Mouse (Mus musculus): ENCODE results near the gene Tubb5. TPM values are rescaled to one million over a fixed set of nuclear protein-coding genes. Genes with fewer than 3 reads are reported as not detected.
A peak's percentile ranks its signal among the peaks of the same experiment; 100 is the strongest.

Tubb5 gene
- 1,000 to 10,000 TPM; 2,525 to 2,580 TPM for total RNA-seq (2021)

DNA sequence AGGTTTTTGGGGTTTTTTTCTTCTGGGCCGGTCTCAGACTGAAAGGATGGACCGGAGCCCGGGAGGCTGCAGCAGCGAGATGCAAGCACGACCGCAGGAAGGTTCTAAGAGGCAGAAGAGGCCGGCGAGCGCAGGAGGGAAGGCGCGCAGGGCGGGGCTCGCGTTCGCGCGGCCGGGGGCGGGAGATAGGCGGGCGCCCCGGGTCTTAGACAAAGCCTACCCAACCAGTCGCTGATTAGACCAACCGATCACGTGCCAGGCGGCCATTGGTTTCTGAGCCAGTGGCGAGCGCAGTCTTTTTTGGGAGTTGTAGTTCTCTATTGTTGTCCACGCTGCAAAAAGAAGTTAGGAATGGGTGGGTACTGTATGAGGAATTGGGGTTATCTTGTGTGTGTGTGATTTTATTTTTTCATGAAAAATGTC, at the start of gene Tubb5:
Gene Tubb5 (minus strand): TSS at position 185 of the 423 bp plus-strand sequence.
- peak; percentile 98 for DNase-seq
- intact Hi-C loops (cut with DNase I) = no loop called here

DNA sequence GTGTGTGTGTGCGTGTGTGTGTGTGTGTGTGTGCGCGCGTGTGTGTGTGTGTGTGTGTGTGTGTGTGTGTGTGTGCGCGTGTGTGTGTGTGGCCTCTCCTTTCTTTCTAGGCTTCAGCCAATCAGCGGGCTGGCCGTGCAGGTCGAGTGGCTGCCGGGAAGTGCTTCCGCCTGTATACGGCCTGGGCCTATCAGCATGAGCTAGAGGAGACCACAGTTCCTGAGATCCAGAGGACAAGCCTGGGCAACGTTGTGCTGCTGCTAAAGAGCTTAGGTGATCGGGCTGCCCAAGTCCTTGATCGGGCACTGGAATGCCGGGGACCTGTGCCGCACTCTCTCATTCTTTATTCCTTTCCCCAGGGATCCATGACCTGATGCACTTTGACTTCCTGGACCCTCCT, 49.6 kb upstream of the Tubb5 start:
- no peak for DNase-seq
- intact Hi-C loops (cut with DNase I) = no loop called here

DNA sequence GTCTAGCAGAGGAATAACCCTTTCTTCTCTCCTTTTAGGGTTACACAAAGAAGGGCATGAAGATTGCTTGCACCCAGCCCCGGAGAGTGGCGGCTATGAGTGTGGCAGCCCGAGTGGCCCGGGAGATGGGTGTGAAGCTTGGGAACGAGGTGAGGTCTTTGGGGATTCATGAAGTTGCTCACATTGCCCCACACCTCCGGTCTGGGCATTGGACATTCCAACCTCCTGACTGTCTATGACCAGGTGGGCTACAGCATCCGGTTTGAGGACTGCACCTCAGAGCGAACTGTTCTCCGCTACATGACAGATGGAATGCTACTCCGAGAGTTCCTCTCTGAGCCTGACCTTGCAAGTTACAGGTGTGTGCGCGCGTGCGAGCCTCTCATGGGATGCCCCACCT, 45.7 kb upstream of the Tubb5 start:
- DNase-seq = no peak
- intact Hi-C loops (cut with DNase I) = no loop called here

DNA sequence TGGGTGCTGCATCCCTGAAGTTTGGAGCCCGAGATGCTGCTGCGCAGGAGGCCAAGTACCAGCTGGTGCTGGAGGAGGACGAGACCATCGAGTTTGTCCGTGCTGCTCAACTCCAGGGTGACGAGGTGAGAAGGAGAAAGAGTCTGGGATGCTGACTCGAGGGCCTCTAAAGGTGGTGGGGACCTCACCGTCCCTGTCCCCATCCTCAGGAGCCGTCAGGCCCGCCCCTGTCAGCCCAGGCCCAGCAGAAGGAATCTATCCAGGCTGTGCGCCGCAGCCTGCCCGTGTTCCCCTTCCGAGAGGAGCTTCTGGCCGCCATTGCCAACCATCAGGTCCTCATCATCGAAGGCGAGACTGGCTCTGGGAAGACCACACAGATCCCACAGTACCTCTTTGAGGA, 44.8 kb upstream of the Tubb5 start:
- intact Hi-C loops (cut with DNase I) = no loop called here

DNA sequence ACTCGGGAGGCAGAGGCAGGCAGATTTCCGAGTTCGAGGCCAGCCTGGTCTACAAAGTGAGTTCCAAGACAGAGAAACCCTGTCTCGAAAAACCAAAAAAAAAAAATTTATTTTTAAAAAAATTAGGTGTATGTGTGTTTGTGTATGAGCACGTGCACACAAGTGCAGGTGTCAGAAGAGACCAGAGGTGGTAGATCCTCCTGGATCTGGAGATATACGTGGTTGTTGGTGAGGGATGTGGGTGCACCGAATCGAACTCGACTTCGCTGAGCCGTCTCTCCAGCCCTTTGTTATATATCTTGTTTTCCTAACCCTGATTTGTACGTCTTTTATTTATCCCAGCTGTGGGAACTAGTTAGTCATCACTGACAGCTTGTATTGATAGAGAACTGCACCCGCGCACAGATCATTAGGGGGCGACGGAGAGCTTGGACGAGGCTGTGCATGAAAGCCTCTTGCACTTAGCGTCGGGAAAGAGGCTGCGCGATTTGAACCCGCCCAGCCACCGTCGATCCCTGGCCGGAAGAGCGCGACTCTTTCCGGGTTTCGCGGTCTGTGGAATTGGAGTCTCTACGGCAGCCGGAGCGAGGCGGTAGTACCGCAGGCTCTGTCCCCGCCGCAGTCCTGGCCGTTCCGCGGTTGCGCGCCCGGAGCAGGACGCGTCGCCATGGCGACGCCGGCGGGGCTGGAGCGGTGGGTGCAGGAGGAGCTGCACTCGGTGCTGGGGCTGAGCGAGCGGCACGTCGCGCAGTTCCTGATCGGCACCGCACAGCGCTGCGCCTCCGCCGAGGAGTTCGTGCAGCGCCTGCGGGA, 41.3 kb upstream of the Tubb5 start, which contains the start of gene Dhx16:
Gene Dhx16 (plus strand): TSS at position 575 of the 813 bp plus-strand sequence.
- intact Hi-C loops (cut with DNase I) = no loop called here
- peak; percentile 96 for DNase-seq

More for the DNA sequence above, 44.8 kb upstream of the Tubb5 start:
- no peak for DNase-seq

DNA sequence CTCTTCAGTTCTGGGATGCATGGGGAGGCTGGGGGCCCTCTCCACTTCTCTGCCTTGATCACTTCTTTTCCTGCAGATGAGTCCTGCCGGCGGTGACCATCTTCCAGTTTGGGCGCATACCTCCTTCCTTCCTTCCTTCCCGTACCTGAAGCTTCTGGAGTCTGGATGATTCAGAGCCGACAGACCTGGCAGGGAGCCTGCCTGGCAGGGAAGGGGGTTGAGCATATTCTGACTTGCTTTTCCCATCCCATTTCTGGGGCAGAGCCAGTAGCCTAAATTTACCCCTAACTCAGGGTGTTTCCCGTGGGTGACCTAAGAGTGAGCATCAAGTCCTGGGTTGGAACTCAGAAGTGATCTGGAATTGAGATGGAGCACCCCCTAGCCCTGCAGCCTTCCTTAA, 36.6 kb upstream of the Tubb5 start:
- intact Hi-C loops (cut with DNase I) = no loop called here
- DNase-seq = no peak

DNA sequence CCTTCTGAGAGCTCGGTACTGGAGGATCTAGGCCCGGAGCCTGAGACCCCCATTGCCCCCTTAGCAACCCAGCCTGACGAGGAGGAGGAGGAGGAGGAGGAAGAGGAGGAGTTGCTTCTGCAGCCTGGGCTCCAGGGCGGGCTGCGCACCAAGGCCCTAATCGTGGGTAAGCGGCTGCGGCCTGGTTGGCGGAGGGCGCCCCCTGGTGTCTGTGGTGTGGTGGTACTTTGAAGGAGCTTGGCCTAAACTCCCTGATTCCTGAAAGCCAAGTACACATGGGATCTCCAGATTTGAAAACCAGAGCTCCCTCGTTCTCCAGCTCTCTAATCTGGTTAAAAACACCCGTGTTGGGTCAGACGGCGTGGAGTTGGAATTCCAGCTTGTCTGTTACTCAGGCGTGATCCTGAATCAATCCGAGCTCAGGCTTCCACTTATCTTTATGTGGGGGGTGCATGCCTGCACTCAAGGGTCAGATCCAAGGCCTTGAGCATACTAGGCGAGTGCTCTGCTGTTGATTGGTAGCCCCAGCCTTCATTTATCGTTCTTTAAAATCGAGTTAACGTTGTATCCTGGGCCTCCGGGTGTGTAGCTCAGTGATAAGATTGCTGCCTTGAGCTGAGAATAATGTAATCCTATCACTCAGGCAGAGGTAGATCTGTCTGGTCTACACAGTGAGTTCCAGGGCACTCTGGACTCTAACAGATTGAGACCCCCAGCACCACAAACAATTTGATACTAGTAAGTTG, 35.8 kb upstream of the Tubb5 start:
- intact Hi-C loops (cut with DNase I) = loop anchor here (2.0 kb wide), 1 partner anchor 43 kb away; no protein-coding TSS in a partner anchor

DNA sequence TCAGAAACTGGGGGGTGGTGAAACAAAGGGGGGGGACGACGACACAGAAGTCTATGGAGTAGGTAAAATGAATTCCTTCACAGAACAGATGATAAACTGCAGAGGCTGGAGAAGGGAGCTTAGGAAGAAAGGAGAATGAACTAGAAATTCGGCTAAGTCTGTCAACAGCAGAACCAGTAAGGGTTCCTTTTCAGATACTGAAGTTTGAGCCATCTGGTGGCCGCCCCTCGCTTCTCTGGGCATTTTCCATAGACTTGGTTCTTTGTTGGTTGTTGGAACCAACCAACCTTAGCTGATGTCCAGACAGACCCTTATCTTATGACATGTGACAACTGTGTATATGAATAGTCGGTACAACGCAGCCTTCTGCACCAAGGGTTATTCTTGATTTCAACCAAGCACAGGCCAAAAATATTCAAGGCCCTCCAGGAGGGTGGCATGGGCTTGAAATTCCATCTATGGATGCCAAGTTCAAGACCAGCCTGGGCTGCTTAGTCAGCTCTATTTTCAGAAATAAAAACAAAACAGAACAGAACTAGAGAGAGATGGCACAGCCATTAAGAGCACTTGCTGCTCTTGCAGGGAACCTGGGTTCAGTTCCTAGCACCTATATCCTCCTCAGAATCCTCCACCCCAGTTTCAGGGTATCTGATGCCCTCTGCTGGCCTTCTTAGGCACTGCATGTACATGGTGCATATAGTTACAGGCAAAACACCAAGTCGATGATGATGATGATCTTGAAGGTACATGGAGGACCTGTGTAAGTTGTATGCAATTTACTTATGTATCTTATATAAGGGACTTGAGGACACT, 33.0 kb upstream of the Tubb5 start:
- intact Hi-C loops (cut with DNase I) = no loop called here
- peak; percentile 36 for DNase-seq

More for the DNA sequence above, 35.8 kb upstream of the Tubb5 start:
- DNase-seq = peak; percentile 89

DNA sequence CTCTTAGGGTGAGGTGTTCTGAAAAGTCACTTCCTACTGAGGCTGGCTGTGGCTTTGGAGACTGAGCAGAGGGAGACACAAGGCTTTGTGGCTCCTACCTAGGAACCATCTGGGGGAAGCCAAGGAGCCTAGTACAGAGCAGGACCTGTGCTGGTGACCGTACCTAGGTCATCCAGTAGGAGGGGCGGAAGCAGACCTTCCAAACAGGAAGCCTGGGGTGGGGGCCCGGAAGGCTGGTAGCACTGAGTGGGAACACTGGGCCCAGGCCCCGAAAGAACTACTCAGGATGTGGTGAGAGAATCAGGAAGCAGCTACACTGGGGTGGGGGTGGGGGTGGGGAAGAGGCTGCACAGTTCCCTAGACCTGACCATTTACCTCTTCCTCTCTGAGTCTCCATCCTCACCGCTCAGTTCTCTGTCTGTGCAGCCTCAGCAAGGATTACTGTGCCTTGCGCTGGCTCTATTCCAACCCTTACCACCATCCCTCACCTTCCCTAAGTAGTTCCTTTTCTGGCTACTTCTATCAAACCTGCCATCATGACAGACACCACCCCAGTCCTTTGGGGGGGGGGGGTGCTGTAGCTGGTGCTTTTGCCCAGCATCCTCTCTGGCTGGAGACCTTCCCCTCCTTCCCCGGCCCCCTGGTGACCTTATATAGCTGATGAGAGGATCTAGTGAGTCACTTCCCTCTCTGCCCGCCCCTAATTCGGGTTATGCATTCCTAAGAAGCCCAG, 32.2 kb upstream of the Tubb5 start:
- intact Hi-C loops (cut with DNase I) = no loop called here
- no peak for DNase-seq

DNA sequence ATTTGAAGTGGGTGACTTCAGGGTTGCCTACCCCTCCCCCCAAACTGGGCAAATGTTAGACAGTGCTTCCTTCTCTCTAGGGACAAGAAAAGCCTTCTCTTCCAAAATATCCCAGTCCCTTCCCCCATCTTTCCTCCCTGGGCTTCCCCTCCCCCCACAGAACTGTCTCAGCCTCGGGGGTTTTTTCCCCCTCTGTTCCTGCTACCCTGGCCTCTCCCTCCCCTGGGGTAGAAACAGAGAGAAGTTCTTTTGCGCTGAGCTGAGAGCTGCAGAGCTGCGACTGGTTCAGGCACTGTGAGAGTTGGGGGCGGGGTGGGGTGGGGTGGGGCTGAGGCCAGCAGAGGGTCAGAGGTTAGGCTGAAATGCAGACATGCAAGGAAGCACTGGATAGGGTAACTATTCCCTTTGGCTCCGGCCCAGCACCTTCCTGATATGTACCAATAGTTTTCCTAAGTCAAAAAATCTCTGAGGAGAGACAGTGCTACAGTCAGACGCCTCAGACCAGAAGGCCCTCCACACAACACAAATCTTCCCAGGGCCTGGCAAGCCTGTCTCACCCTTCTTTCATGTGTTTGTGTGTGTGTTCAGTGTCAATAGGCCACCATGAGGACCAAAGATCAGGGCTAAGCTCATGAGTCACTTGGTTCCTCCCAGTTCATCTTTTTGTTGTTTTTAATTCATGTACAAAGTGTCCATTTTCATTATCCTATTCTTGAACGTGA, 31.4 kb upstream of the Tubb5 start:
- intact Hi-C loops (cut with DNase I) = no loop called here
- DNase-seq = peak; percentile 26

DNA sequence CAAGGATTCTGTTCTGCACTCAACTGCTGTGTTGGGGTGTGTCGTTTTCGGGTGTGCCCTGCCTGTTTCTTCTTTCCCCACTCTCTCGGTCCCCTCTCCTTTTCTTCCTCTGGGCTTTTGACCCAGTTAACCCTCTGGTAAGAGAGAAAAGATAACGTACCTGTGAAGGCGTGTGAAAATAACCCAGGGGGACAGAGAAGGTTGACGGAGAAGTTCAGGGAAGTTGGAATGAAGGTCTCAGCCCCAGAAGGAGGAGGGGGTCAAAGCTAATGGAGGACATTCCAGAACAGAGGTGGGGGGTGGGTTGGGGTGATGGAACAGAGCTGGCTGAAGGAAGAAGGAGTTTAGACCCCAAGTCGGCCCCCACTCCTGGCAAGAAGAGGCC, 30.8 kb upstream of the Tubb5 start:
- intact Hi-C loops (cut with DNase I) = no loop called here
- DNase-seq = no peak

DNA sequence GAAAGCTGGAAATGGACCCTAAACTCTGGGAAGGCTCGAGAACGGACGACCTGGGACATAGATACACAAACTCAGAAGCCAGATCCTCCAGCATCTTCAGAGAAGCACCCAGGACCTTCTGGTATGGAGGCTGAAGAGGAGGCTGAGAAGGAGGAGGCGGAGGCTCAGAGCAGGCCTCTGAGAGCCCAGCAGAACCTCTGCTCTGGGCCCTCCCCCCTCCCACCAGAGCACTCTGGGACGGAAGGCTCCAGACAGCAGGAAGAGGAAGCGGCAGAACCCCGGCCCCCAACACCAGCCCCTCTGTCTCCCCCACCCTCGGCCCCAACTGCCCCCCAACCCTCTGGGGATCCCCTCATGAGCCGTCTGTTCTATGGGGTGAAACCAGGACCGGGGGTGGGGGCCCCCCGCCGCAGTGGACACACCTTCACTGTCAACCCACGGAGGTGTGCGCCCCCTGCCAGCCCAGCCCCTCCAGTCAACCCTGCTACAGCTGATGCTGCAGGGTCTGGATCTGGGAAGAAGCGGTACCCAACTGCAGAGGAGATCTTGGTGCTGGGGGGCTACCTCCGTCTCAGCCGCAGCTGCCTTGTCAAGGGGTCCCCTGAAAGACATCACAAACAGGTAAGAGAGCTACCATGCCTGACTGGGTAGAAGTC, 30.2 kb upstream of the Tubb5 start:
- peak; percentile 31 for DNase-seq
- intact Hi-C loops (cut with DNase I) = no loop called here

DNA sequence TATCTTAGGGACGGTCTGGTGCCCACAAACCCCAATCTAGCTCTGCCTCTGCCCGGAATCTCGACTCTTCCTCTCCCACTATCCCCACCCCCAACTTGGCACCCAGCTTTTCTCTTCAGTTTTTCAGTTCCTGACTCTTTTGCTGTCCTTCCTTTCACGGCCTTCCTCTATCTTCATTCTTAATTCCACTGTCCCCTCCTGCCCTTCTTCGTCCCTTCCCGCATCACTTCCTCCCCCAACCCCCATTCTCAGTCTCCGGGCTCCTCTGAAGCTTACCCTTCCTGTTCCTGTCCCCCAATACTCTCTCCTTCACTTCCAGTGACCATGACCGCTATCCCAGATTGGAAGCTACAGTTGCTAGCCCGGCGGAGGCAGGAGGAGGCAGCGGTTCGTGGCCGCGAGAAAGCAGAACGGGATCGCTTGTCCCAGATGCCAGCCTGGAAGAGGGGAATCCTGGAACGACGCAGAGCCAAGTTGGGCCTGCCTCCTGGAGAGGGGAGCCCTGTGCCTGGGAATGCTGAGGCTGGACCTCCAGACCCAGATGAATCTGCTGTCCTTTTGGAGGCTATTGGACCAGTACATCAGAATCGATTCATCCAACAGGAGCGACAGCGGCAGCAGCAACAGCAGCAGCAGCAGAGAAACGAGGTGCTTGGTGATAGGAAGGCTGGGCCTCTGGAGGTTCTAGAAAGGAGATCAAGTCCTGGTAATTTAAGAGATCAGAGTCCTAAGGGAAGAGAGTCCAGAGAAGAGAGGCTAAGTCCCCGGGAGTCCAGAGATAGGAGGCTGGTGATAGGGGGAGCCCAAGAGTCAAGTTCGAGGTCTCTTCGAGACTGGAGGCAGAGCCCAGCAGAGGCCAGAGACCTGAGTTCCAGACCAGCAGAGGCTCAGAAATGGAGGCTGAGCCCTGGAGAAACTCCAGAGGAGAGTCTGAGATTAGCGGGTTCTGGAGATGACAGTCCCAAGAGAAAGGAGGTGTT, 29.1 kb upstream of the Tubb5 start:
- intact Hi-C loops (cut with DNase I) = loop anchor here (2.0 kb wide), 1 partner anchor 32 kb away; no protein-coding TSS in a partner anchor
- no peak for DNase-seq

DNA sequence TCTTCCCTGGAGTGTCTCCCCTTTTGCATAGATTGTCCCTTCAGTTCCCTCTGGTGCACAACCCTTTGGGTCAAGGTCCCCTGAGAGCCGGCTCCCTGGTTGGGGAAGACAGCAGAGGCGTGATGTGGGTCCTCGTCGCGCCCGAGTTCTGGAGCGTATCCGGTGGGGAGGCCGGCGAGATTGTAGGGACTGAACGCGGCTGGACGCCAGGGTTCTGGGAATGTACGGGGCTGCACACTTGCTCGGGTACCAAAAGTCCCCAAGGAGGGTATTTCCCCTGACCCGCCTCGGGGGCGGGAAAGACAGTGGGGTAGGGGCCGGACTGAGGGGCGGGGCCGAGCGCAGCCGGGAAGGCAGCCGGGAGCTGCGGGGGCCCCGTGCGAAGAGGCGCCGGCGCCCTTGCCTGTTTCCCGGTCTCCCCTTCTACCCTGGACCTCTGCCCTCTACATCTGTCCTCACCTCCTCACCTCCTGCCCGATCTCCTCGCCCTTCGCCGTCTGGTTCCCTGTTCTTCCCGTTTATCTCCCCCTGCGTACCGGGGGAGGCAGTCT, 28.2 kb upstream of the Tubb5 start:
- DNase-seq = peak; percentile 76
- intact Hi-C loops (cut with DNase I) = loop anchor here (2.0 kb wide), 1 partner anchor 32 kb away; no protein-coding TSS in a partner anchor

DNA sequence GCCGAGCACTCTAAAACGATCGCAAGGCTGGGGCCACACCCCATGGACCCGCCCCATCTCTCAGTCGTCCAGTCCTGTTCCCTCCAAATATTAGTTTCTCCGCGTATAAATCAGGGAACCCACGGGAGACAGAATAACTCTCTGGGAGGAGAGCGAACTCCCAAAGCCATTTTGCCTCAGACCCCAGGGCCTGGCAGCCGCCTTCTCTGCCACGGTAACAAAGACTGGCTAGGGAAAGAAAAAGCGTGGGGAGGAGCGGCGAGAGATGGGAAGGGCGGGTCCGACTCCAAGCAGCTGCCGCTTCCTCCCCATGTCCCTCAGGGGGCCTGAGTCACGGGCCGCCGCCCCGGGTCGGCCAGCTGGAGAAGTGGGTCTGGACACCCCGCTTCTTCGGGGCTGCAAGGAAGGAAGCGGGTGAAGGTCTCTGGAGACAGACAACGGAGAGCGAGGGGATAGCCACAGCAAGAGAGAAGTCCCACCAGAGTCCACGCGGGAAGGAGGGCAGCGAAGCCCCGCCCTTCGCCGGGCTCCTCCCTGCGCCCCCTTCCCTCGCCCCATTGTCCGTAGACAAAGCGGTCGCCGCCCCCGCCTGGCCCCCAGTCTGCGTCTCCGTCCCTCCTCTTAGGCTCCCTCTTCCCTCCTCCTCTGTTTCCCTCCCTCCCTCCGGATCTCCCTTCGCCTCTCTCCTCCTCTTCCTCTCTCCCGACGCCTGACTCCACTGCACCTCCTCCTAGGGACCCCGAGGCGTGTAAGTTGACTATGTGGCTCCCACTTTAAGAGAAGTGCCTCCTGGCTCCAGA, 27.6 kb upstream of the Tubb5 start, which contains the start of gene Ppp1r18:
Gene Ppp1r18 (plus strand): TSS at position 113 of the 800 bp plus-strand sequence.
- intact Hi-C loops (cut with DNase I) = loop anchor here (2.0 kb wide), 1 partner anchor 31 kb away; no protein-coding TSS in a partner anchor
- peak; percentile 91 for DNase-seq

DNA sequence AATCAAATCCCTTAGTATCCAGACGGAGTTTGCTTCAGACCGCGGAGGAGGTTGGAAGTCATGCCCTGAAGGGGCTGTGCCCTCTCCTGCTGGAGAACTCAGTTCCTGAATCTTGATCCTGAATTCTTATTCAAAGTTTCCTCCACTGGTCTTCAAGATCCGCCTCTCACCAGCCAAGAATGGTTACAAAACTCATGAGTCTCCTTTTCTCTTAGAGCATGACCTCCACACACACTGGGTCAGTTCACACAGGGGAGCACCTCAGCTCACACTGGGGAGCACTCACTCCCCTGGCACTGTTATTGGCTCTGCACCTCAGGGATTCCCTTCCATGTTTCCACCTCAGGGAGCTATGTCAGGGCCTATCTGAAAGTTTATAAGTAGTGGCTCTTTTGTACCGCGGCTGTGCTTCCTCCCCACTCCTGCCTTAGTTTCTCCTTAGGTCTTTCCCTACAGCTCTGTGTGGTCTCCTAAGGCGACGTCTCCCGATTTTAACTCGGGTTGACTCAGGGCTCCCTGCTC, 26.8 kb upstream of the Tubb5 start:
- DNase-seq = no peak
- intact Hi-C loops (cut with DNase I) = no loop called here
